Mouse (Mus musculus): ENCODE results near the gene Samd8. TPM values are rescaled to one million over a fixed set of nuclear protein-coding genes. Genes with fewer than 3 reads are reported as not detected.

Gene Samd8
- total RNA-seq, 2 experiments from 2014 or later: 26.3 to 29.8 TPM

DNA sequence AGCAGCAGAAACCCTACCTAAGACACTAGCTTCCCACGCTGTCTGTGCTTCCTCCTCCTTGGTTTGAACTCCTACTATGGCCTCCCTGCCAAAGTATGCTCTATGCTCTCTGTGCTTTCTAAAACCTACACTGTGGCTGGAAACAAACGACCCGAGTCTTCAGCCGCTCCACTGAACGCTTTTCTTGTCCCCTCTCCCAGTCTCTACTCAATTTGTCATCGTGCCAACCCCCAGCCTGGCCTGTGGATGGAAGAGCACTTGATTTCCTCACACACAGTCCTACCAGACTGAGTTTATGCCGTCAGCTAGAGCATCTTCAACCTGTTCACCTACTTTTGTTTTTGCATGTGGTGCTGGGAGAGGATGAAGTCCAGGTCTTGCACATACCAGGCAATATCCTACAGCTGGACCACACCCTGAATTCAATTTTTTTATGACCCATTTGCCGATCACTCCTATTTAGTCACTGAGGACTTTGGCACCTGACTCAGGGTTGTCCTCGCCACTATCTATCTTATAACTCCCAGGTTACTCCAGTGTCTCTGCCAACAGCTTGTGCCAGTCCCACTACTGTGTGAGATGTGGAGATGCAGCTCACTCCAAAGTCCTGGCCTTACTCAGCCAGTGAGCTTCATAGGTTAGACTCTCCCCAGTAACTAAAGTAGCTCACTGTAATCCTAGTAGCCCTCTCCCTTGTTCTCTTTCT lies 75.6 kb downstream of the Samd8 start:
- DNase-seq: no peak

DNA sequence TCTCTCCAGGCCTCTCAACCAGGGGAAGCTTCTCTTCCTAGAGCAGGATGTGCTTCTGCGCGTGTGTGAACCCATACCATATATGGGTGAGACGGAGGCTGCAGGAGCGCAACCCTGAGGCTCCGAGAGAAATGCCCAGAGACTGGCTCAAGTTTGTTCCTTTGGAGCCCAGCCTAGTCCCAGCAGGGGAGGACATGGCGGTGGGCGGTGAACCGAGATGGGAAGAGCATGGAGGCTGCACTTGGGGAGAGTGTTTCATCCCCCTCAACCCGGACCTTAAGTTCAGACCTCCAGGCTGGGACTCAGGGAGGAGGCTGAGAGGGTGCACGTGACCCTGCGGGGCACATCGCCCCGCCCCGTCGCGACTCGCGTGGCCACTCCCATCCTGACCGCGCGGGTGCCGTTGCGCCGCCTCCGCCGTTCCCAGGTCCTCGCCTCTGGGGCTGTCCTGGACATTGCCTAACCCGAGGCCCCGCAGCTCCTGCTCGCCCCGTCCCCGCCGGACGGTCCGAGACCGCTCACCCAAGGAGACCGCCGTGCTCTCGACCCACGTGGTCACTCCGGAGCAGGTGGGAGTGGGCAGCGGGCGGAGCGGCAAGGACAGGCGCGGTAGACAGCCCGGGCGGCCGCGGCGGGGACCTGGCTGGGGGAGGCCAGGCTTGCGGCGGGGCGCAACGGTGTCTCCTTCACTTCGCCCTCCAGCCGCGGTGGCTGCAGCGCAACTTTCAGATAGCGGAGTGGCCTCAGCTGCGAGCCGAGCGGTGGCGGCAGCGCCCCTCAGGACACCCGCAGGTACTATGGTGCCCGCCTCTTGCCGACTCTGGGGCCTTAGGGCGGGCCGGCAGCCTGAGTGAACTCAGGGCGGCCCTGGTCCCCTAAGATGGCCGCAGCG lies 80.8 kb downstream of the Samd8 start:
- DNase-seq: peak; percentile 98

DNA sequence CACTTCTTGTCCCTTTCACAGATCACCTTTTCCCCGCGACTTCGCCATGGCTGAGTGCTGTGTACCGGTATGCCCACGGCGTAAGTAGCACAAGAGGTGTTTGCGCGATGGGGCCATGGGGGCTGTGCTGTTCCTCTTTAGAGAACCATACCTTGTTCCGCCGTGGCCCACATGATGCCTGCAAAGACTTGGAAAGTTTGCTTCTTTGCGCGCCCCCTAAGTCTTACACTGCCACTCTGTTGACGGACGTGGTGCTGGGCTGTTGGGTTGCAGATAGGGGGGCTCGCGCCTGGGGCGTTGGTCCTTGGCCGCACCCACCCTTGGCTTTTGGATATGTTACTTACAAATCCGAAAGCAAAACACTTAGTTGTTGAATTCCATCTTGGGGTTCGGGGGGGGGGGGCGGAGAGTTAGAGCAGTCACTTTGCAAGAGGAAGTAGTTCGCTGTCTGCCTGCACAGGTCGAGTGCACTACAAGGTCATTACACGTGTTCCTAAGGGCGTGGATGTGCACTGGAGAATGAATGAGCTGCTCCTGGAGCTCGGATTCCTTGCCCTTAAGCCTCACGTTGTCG lies 81.6 kb downstream of the Samd8 start:
- DNase-seq: no peak

DNA sequence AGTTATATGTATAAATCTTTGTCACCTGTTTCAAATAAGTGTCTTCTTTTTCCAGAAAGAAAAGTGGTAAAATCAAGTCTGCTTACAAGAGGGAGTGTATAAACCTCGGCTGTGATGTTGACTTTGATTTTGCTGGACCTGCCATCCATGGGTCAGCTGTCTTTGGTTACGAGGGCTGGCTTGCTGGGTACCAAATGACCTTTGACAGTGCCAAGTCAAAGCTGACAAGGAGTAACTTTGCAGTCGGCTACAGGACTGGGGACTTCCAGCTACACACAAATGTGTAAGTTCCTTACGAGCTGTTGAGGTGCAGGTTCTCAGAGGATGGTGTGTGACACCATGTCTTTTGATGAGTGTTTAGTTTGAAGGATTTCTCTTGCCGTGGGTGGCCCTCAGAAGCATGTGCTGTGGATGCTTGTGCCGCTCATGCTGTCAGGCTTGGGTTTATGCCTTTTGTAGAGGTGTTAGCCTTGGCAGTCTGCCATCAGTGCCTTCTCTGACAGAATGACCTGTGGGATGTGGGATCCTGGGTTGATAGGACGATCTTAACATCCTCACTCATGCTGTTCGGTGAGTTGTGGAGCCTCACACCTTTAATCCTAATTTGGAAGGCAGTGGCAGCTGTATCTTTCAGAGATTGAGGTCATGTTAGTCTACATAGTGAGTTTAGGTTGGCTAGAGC lies 88.1 kb downstream of the Samd8 start:
- DNase-seq: no peak

DNA sequence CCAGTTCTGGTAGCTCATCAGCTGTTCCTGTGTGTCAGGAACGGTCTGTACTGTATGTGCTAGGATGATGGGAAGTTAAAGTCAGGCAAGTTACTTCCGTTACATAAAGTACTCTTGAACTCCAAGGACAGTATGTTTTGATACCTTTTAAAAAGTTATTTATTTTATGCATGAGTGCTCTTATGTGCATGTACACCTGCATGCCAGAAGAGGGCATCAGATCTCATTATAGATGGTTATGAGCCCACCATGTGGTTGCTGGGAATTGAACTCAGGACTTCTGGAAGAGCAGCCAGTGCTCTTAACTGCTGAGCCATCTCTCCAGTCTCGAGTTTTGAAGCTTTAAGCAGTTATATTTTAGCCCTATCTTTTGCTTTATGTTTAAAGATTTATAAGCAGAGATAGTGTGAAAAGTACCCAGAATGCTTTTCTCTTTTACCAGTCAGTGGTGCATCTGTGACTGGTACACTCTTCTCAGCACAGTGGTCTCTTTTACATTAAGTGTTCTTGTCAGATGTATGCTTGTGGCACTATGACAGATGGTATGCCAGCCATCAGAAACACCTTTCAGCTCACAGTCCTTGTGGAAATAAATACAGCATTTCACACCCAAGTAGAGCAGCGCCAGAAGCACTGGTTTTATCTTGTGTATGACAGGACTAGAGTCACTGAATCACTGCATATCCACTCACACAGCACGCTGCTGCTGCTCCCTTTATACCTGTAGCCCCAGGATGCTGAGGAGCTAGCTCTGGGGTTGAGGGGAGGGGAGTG lies 91.7 kb downstream of the Samd8 start:
- DNase-seq: no peak

DNA sequence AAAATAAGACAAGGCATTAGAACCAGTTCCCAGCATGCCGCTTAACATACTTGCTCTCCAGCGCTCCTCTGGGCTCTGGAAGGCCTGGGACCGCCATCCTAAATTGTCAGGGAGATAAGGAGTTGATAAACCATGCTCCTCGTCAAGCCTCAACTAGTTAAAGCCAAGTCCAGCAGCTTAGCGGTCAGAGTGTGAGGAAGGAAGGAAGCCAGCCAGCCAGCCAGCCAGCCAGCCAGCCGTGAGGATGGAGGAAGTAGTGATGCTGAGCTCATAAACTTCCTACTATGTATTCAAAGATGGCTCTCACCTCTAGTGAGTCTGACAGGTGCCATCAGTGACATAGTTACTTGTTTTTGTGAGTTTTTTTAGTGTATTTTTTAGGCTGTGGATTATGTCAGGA lies 92.9 kb downstream of the Samd8 start:
- no peak for DNase-seq

DNA sequence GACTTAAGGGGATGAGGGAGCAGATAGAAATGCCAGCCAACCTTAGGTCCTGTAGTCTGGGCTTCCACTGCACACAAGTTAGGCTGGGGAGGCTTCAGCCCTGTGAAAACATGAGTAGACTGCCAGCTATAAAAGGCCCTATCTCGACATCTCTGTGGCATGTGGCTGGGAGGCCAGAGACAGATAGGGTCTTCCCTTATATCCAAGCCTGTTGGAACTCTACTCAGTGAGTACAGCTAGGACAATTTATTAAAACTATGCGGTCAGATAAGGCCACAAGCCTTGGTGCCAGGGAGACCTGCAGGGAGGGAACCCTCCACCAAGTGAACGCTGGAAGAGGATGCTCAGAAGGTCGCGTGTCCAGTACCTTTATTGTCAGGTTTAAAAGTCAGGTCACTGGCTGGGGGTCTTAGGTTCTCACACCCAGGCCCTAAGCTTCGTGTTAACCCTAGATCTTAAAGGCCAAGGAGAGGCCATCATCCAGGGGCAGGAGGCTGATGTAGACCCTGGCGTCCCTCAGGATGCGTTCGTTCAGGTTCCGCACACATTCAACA lies 96.6 kb downstream of the Samd8 start:
- DNase-seq: no peak

DNA sequence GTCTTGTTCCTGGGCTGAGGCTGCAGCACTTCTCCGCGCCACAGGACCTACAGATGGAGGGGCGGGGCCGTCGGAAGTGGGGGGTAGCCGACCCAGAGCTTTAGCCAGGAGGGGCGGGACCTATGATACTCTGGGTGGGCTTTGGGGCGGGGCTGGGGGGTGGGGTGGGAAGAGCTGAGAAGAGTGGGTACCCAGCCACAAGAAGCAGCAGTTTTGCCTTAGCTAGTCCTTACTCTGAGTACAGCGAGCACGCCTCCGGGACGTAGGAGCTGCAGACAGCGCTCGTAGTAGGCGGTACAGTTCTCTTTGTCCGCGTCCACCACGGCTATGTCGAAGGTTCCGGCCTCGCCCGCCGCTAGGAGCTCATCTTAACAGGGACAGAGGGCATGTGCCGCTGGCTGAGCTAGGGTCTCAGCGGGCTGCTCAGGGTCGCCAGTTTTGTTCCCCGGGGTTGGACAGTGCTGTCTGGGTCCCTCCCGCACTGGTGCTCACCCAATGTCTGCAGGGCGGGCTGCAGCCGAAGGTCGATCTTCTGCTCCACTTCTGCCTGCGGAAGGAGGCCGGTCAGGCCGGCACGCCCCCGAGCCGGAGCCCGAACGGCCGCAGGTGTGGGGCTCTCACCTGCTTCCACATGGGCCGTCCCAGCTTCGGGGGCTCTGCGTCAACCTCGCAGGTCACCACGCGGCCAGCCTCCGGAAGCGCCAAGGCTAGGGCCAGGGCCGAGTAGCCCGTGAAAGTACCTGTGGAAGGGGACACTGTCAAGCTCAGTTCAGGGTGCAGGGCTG lies 97.2 kb downstream of the Samd8 start:
- DNase-seq: peak; percentile 63

Other genes with a start within 250 kb of the Samd8 start
- gene Dupd1, start 36.0 kb upstream of the Samd8 start, total RNA-seq (2021): 1 to 10 TPM; 2.1 to 4.1 TPM
- 1 to 10 TPM in 1 of 2 experiments, under 1 TPM in 1; 0.36 to 3.4 TPM for gene Dusp13, start 650 bp downstream of the Samd8 start, total RNA-seq (2021)
- 100 to 1,000 TPM; 276 to 322 TPM for gene Vdac2, start 74.7 kb downstream of the Samd8 start, total RNA-seq (2021)
- 10 to 100 TPM; 39.1 to 45.7 TPM for gene Comtd1, start 98.4 kb downstream of the Samd8 start, total RNA-seq (2021)
- gene Zfp503, start 239.1 kb downstream of the Samd8 start, total RNA-seq (2021): 10 to 100 TPM; 17.9 to 25.1 TPM